Mouse (Mus musculus): Measurements from ENCODE around the gene Gpbar1. TPM values are rescaled to one million over a fixed set of nuclear protein-coding genes. Genes with fewer than 3 reads are reported as not detected.

Gpbar1 gene
- 1 to 10 TPM in 1 of 2 experiments, not detected in 1; 1.1 TPM for polyA plus RNA-seq (2017; shearing (Covaris generic))

GRCm38 (mm10) chr1:74278538-74278937 lies at the start of gene Gpbar1:
Gene Gpbar1 (plus strand): TSS chr1:74278550.
- no peak for ATAC-seq

GRCm38 (mm10) chr1:74229942-74230341 lies 48.4 kb upstream of the Gpbar1 start:
- ATAC-seq = no peak

GRCm38 (mm10) chr1:74230992-74231391 lies 47.4 kb upstream of the Gpbar1 start:
- ATAC-seq = no peak

GRCm38 (mm10) chr1:74235938-74236589 lies 42.3 kb upstream of the Gpbar1 start, which contains the start of gene Arpc2:
Gene Arpc2 (plus strand): TSS chr1:74236084.
- ATAC-seq = peak; percentile 75

GRCm38 (mm10) chr1:74236590-74237317 lies 41.6 kb upstream of the Gpbar1 start:
- peak; percentile 24 for ATAC-seq

- ATAC-seq = no peak
These were observed 40.7 kb upstream of the Gpbar1 start for GRCm38 (mm10) chr1:74237671-74238070.

- ATAC-seq = no peak
These were observed 40.2 kb upstream of the Gpbar1 start for GRCm38 (mm10) chr1:74238136-74238535.

- ATAC-seq = peak; percentile 40
These were observed 39.2 kb upstream of the Gpbar1 start for GRCm38 (mm10) chr1:74239162-74239561.

GRCm38 (mm10) chr1:74239618-74240017 lies 38.7 kb upstream of the Gpbar1 start:
- no peak for ATAC-seq

- ATAC-seq = no peak
These were observed 38.0 kb upstream of the Gpbar1 start for GRCm38 (mm10) chr1:74240311-74240710.

- no peak for ATAC-seq
These were observed 37.5 kb upstream of the Gpbar1 start for GRCm38 (mm10) chr1:74240832-74241231.

GRCm38 (mm10) chr1:74245525-74245924 lies 32.8 kb upstream of the Gpbar1 start:
- no peak for ATAC-seq

GRCm38 (mm10) chr1:74248799-74249198 lies 29.6 kb upstream of the Gpbar1 start:
- peak; percentile 99 for ATAC-seq

GRCm38 (mm10) chr1:74249331-74249980 lies 28.9 kb upstream of the Gpbar1 start:
- ATAC-seq = no peak

GRCm38 (mm10) chr1:74250096-74250495 lies 28.3 kb upstream of the Gpbar1 start:
- ATAC-seq = no peak

- no peak for ATAC-seq
These were observed 22.5 kb upstream of the Gpbar1 start for GRCm38 (mm10) chr1:74255704-74256345.

- no peak for ATAC-seq
These were observed 21.6 kb upstream of the Gpbar1 start for GRCm38 (mm10) chr1:74256782-74257181.

- peak; percentile 82 for ATAC-seq
These were observed 15.8 kb upstream of the Gpbar1 start for GRCm38 (mm10) chr1:74262510-74262909.

- ATAC-seq = peak; percentile 58
These were observed 9.6 kb upstream of the Gpbar1 start for GRCm38 (mm10) chr1:74268750-74269149.

GRCm38 (mm10) chr1:74271659-74272058 lies 6.7 kb upstream of the Gpbar1 start:
- ATAC-seq = no peak

- no peak for ATAC-seq
These were observed 3.3 kb upstream of the Gpbar1 start for GRCm38 (mm10) chr1:74275015-74275414.

- no peak for ATAC-seq
These were observed 1.3 kb upstream of the Gpbar1 start for GRCm38 (mm10) chr1:74277041-74277440.
